Mouse (Mus musculus) testis, adult 2 months (tissue): Measurements from ENCODE around the gene Tec. TPM values are rescaled to one million over a fixed set of nuclear protein-coding genes. Genes with fewer than 3 reads are reported as not detected.

Source experiments
- H3K27ac ChIP-seq: fragments of 200-500 bp; 2 replicates; pipeline ENCODE4 v1.5.1; 2012; ENCODE audit warnings: low read depth, low read length; ENCODE audit not compliant: control insufficient read depth, insufficient read depth
- H3K27me3 ChIP-seq: fragments of 200-500 bp; 2 replicates; pipeline ENCODE4 v1.6.1; 2012; ENCODE audit warnings: mild to moderate bottlenecking, low read length, moderate library complexity; ENCODE audit not compliant: control insufficient read depth, insufficient read depth
- H3K36me3 ChIP-seq: fragments of 200-500 bp; 2 replicates; pipeline ENCODE4 v1.6.1; 2012; ENCODE audit warnings: mild to moderate bottlenecking, low read length; ENCODE audit not compliant: control insufficient read depth, insufficient read depth
- H3K4me1 ChIP-seq: fragments of 200-500 bp; 2 replicates; pipeline ENCODE4 v1.6.1; 2012; ENCODE audit warnings: low read length; ENCODE audit not compliant: control insufficient read depth, insufficient read depth
- H3K4me3 ChIP-seq: fragments of 200-500 bp; 2 replicates; pipeline ENCODE4 v1.5.1; 2012; ENCODE audit warnings: low read depth, mild to moderate bottlenecking, low read length, moderate library complexity, mixed read lengths; ENCODE audit not compliant: control insufficient read depth
- CTCF ChIP-seq: fragments of 200-500 bp; IDR thresholded peaks from 2 replicates; pipeline ENCODE4 v1.5.1; 2012; ENCODE audit warnings: low read depth, mild to moderate bottlenecking, inconsistent platforms, low read length, moderate library complexity; ENCODE audit not compliant: control insufficient read depth, insufficient read depth, insufficient replicate concordance
- POLR2A ChIP-seq: fragments of 200-500 bp; IDR thresholded peaks from 2 replicates; pipeline ENCODE4 v1.6.1; 2012; ENCODE audit warnings: low read depth, mild to moderate bottlenecking, inconsistent platforms, low read length, moderate library complexity; ENCODE audit not compliant: control insufficient read depth
- polyA plus RNA-seq: library from polyadenylated mRNA; depleted of rRNA; stranded (reverse); fragments of >200 nt; gene quantifications from 2 replicates; pipeline ENCODE4 v1.2.3, GENCODE M21; 2012

Gene Tec
- polyA plus RNA-seq, 1 experiment, result 0.77 TPM

- H3K4me3 ChIP-seq, result no peak overlapping the region
- no peaks in the 10 kb centered on the region for H3K36me3 ChIP-seq
- peaks cover 6% of the 10 kb centered on the region for H3K4me1 ChIP-seq
- no peak overlapping the region for H3K27ac ChIP-seq
- TF ChIP-seq CTCF (no peak), POLR2A (no peak)
- H3K27me3 ChIP-seq, result no peaks in the 10 kb centered on the region
These were observed 104.7 kb downstream of the Tec start for GRCm38 (mm10) chr5:72763546-72763945.

GRCm38 (mm10) chr5:72763025-72763424, 105.3 kb downstream of the Tec start:
- no peaks in the 10 kb centered on the region for H3K27me3 ChIP-seq
- TF ChIP-seq CTCF, result no peak
- no peak for TF ChIP-seq POLR2A
- no peak overlapping the region for H3K27ac ChIP-seq
- peaks cover 6% of the 10 kb centered on the region for H3K4me1 ChIP-seq
- no peaks in the 10 kb centered on the region for H3K36me3 ChIP-seq
- H3K4me3 ChIP-seq, result no peak overlapping the region

- Histone ChIP-seq H3K4me3 (no peak overlapping the region), H3K4me1 (peaks cover 6% of the 10 kb centered on the region), H3K36me3 (no peaks in the 10 kb centered on the region), H3K27ac (no peak overlapping the region), H3K27me3 (no peaks in the 10 kb centered on the region)
- no peak for TF ChIP-seq CTCF
These were observed 106.5 kb downstream of the Tec start for GRCm38 (mm10) chr5:72761758-72762157.

GRCm38 (mm10) chr5:72761237-72761636, 107.0 kb downstream of the Tec start:
- TF ChIP-seq POLR2A, result no peak
- no peak for TF ChIP-seq CTCF
- H3K36me3 ChIP-seq, result no peaks in the 10 kb centered on the region
- no peak overlapping the region for H3K4me3 ChIP-seq
- H3K27ac ChIP-seq, result no peak overlapping the region
- H3K4me1 ChIP-seq, result peaks cover 6% of the 10 kb centered on the region
- H3K27me3 ChIP-seq, result no peaks in the 10 kb centered on the region

GRCm38 (mm10) chr5:72758925-72759924, 109.1 kb downstream of the Tec start:
- no peak for TF ChIP-seq POLR2A
- TF ChIP-seq CTCF, result no peak
- H3K36me3 ChIP-seq, result no peaks in the 10 kb centered on the region
- no peaks in the 10 kb centered on the region for H3K4me1 ChIP-seq
- H3K27ac ChIP-seq, result no peak overlapping the region
- H3K4me3 ChIP-seq, result no peak overlapping the region
- no peaks in the 10 kb centered on the region for H3K27me3 ChIP-seq

GRCm38 (mm10) chr5:72757155-72757773, 111.0 kb downstream of the Tec start:
- Histone ChIP-seq H3K27me3 (no peaks in the 10 kb centered on the region), H3K27ac (no peak overlapping the region), H3K36me3 (no peaks in the 10 kb centered on the region), H3K4me3 (no peak overlapping the region), H3K4me1 (no peaks in the 10 kb centered on the region)
- TF ChIP-seq POLR2A, result no peak
- TF ChIP-seq CTCF, result no peak

GRCm38 (mm10) chr5:72755941-72756340, 112.3 kb downstream of the Tec start:
- no peaks in the 10 kb centered on the region for H3K4me1 ChIP-seq
- H3K27ac ChIP-seq, result no peak overlapping the region
- no peaks in the 10 kb centered on the region for H3K36me3 ChIP-seq
- TF ChIP-seq POLR2A (no peak), CTCF (no peak)
- H3K27me3 ChIP-seq, result no peaks in the 10 kb centered on the region
- no peak overlapping the region for H3K4me3 ChIP-seq

- Histone ChIP-seq H3K27ac (no peak overlapping the region), H3K4me1 (no peaks in the 10 kb centered on the region), H3K36me3 (no peaks in the 10 kb centered on the region), H3K27me3 (no peaks in the 10 kb centered on the region), H3K4me3 (no peak overlapping the region)
- no peak for TF ChIP-seq CTCF
- TF ChIP-seq POLR2A, result no peak
These were observed 113.2 kb downstream of the Tec start for GRCm38 (mm10) chr5:72755035-72755434.
